Mouse (Mus musculus) forebrain, embryonic 15.5 days (tissue): Measurements from ENCODE around the gene Ubap1. TPM values are rescaled to one million over a fixed set of nuclear protein-coding genes. Genes with fewer than 3 reads are reported as not detected.

Experiments
- ATAC-seq: fragments of 200-750 bp; cut with Nextera tagmentation; replicated peaks from 2 replicates; pipeline ENCODE4 v1.8.0; 2017; ENCODE audit warnings: mild to moderate bottlenecking, moderate TSS enrichment, moderate library complexity
- H3K27ac ChIP-seq: fragments of 300-500 bp; sonication (generic); replicated peaks from 2 replicates; pipeline ENCODE4 v1.5.1; 2015; ENCODE audit warnings: mild to moderate bottlenecking, inconsistent platforms
- H3K27me3 ChIP-seq: fragments of 300-500 bp; sonication (generic); 2 replicates; pipeline ENCODE4 v1.6.1; 2015; ENCODE audit warnings: inconsistent platforms
- H3K36me3 ChIP-seq: fragments of 300-500 bp; sonication (generic); 2 replicates; pipeline ENCODE4 v1.6.1; 2015; ENCODE audit warnings: mild to moderate bottlenecking, inconsistent platforms
- H3K4me1 ChIP-seq: fragments of 300-500 bp; sonication (generic); 2 replicates; pipeline ENCODE4 v1.6.1; 2015; ENCODE audit warnings: inconsistent platforms
- H3K4me2 ChIP-seq: fragments of 300-500 bp; sonication (generic); replicated peaks from 2 replicates; pipeline ENCODE4 v1.6.1; 2015; ENCODE audit warnings: mild to moderate bottlenecking, inconsistent platforms
- H3K4me3 ChIP-seq: fragments of 300-500 bp; sonication (generic); 2 replicates; pipeline ENCODE4 v1.5.1; 2015; ENCODE audit warnings: mild to moderate bottlenecking, inconsistent platforms
- H3K9ac ChIP-seq: fragments of 300-500 bp; sonication (generic); replicated peaks from 2 replicates; pipeline ENCODE4 v1.6.1; 2015; ENCODE audit warnings: mild to moderate bottlenecking, inconsistent platforms
- H3K9me3 ChIP-seq: fragments of 300-500 bp; sonication (generic); 2 replicates; pipeline ENCODE4 v1.6.1; 2016; ENCODE audit warnings: inconsistent platforms
- WGBS: fragments of 180-500 bp; shearing (Covaris S2); methylation state at CpG from one replicate; pipeline ENCODE4 v1.1.7; 2015; ENCODE audit warnings: mixed read lengths; 5-methylcytosine and 5-hydroxymethylcytosine counted together
- polyA plus RNA-seq: library from polyadenylated mRNA; unstranded; fragments of >200 nt; fragmentation: Nextera tagmentation; extraction: Ambion mirVana; gene quantifications from 2 replicates; pipeline ENCODE4 v1.2.1, GENCODE M21; 2015

Ubap1 gene
- polyA plus RNA-seq, 1 experiment from 2014 or later, result 73.5 TPM

DNA sequence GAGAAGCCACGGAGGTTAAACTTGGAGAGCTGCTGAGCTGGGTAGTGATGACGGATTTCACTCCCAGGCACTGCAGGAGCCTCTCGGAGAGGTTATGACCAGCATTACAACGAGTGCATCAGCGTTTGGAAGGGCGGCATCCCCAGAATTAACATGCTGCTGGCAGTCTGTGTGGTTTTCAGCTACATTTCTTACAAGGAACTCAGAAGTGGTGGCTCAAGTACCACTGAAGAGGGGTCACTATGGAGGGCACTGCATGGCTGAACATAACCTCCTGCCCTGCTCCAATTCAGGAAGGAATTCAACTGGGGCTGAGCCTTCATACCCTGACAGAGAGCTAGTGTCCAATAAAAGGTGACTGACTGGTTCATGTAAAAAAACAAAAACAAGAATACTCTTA lies 49.6 kb downstream of the Ubap1 start:
- no peak overlapping the region for H3K4me2 ChIP-seq
- no peak for ATAC-seq
- H3K27ac ChIP-seq, result no peak overlapping the region
- no peaks in the 10 kb centered on the region for H3K4me1 ChIP-seq
- no peaks in the 10 kb centered on the region for H3K9me3 ChIP-seq
- no peaks in the 10 kb centered on the region for H3K27me3 ChIP-seq
- no peak overlapping the region for H3K9ac ChIP-seq
- peaks cover 32% of the 10 kb centered on the region; the same call in 1 of the 2 replicates for H3K36me3 ChIP-seq
- H3K4me3 ChIP-seq, result no peak overlapping the region
- WGBS, result 81% methylated on average over 6 of the region's 6 CpGs

DNA sequence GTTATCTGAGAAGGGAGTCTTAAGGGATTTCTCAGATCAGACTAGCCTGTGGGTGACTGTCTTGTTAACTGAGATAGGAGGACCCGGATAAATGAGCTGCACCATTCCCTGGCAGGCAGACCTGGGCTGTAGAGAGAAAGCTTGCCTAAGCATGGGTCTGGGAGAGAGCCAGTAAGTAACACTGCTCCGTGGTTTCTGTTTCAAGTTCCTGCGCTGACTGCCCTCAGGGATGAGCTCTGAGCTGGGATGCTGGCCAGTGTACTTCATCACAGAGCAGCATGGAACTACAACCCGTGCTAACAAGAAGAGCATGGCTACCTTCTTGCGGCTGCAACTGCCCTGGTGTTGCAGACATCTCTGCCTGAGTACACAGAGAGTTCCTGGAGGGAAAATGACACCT lies 51.1 kb downstream of the Ubap1 start:
- WGBS, result 81% methylated on average over 5 of the region's 5 CpGs
- no peaks in the 10 kb centered on the region for H3K4me1 ChIP-seq
- ATAC-seq, result no peak
- no peak overlapping the region for H3K27ac ChIP-seq
- H3K9me3 ChIP-seq, result no peaks in the 10 kb centered on the region
- H3K9ac ChIP-seq, result no peak overlapping the region
- H3K4me3 ChIP-seq, result no peak overlapping the region
- H3K27me3 ChIP-seq, result no peaks in the 10 kb centered on the region
- H3K36me3 ChIP-seq, result peaks cover 24% of the 10 kb centered on the region; the same call in 1 of the 2 replicates
- H3K4me2 ChIP-seq, result no peak overlapping the region

DNA sequence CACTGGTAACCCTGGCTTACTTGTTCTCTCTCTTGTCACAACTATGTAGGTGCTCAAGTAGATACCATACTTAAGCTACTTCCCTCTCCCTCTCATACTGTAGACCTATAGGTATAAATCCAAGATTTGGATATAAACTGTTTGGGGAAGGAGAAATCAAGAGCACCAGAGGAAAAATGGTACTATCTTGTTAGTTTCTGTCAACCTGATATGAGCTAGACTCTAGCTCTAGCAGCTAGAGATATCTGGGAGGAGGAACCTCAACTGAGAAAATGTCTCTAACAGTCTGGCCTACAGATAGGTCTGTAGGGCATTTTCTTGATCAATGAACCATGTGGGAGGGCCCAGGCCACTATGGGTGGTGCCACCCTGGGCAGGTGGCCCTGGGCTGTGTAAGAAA lies 52.4 kb downstream of the Ubap1 start:
- no peaks in the 10 kb centered on the region for H3K9me3 ChIP-seq
- no peak overlapping the region for H3K4me3 ChIP-seq
- no peak for ATAC-seq
- H3K27me3 ChIP-seq, result no peaks in the 10 kb centered on the region
- H3K4me2 ChIP-seq, result no peak overlapping the region
- no peak overlapping the region for H3K27ac ChIP-seq
- H3K9ac ChIP-seq, result no peak overlapping the region
- H3K4me1 ChIP-seq, result no peaks in the 10 kb centered on the region
- peaks cover 15% of the 10 kb centered on the region; the same call in 1 of the 2 replicates for H3K36me3 ChIP-seq

DNA sequence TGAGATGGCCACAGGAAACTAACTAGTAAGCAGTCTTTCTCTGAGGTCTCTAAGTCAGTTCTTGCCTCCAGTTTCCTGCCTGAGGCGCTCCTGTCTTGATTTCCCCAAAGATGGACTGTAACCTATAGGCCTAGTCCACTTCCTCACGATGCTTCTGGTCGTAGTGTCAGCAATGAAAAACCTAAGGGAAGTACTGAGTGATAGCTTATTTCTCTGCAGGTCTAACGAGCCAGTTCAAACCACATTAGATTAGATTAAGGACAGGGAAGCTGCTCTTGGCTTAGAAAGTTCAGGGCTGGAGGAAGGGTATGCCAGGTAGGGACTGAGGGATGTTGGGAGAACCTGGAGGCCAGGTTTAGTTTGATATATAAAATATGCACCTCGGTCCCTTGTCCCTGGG lies 52.8 kb downstream of the Ubap1 start:
- no peak for ATAC-seq
- H3K4me3 ChIP-seq, result no peak overlapping the region
- H3K4me2 ChIP-seq, result no peak overlapping the region
- H3K4me1 ChIP-seq, result no peaks in the 10 kb centered on the region
- no peaks in the 10 kb centered on the region for H3K27me3 ChIP-seq
- no peak overlapping the region for H3K9ac ChIP-seq
- H3K36me3 ChIP-seq, result peaks cover 15% of the 10 kb centered on the region; the same call in 1 of the 2 replicates
- WGBS, result 91% methylated on average over 5 of the region's 5 CpGs
- no peaks in the 10 kb centered on the region for H3K9me3 ChIP-seq
- H3K27ac ChIP-seq, result no peak overlapping the region

DNA sequence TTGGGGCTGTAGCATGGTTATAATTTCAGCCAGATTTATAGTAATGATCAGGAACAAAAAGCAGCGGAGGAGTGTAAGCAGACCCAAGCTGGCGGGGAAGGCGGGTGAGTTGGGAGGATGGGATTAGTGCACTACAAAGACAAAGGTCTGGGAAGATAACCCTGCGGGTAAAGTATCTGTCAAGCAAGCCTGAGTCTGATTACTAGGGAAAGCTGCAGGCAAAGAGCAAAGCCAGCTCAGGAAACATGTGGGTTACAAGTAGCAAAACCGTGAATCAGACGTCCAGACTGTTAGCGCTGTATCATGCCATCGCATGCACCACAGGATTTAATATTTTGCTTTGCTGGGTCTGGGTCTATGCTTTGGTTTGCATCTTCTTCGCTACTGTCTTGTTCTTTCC lies 57.8 kb downstream of the Ubap1 start:
- Histone ChIP-seq H3K9me3 (no peaks in the 10 kb centered on the region), H3K4me2 (no peak overlapping the region), H3K4me3 (no peak overlapping the region), H3K36me3 (no peaks in the 10 kb centered on the region), H3K27me3 (no peaks in the 10 kb centered on the region), H3K27ac (no peak overlapping the region), H3K9ac (no peak overlapping the region), H3K4me1 (no peaks in the 10 kb centered on the region)
- 86% methylated on average over 9 of the region's 9 CpGs for WGBS
- no peak for ATAC-seq

DNA sequence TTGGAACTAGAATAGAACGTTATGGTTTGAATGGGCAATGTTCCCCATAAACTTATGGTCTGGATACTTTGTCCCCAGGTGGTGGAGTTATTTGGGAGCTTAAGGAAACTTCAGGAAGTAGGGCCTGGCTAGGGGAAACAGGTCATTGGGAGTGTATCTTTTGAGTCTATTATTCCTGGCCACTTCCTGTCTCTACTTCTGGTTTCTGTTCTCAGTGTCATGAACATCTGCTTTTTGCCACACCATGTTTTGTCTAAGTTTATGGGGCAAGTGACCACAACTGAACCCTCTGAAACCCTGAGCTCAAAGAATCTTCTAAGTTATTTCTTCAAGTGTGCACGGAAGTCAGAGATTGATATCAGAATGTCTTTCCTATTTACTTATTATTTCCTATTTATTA lies 58.6 kb downstream of the Ubap1 start:
- WGBS, result 94% methylated on average over 2 of the region's 2 CpGs

DNA sequence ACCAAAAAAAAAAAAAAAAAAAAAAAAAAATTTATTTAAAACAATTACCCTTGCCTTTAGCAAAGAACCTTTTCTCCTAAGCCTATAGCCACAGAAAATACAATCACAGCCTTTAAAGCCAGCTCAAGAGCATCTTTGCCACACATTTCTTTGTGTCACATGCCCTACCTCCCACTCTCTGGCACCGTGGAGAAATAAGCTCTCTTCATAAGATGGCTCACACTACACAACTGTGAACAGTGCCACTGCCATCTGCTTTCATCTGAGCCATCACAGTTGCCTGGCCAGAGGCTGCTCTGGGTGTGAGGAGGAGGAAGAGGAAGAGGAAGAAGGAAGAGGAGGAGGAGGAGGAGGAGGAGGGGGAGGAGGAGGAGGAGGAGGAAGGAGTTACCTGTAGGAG lies 60.5 kb downstream of the Ubap1 start:
- Histone ChIP-seq H3K9me3 (no peaks in the 10 kb centered on the region), H3K4me3 (no peak overlapping the region)
- ATAC-seq, result no peak

More for the DNA sequence above, 58.6 kb downstream of the Ubap1 start:
- H3K27ac ChIP-seq, result no peak overlapping the region
- no peaks in the 10 kb centered on the region for H3K27me3 ChIP-seq
- H3K9me3 ChIP-seq, result no peaks in the 10 kb centered on the region
- no peaks in the 10 kb centered on the region for H3K4me1 ChIP-seq
- no peak for ATAC-seq
- no peak overlapping the region for H3K4me3 ChIP-seq
- no peak overlapping the region for H3K9ac ChIP-seq
- no peaks in the 10 kb centered on the region for H3K36me3 ChIP-seq
- H3K4me2 ChIP-seq, result no peak overlapping the region

DNA sequence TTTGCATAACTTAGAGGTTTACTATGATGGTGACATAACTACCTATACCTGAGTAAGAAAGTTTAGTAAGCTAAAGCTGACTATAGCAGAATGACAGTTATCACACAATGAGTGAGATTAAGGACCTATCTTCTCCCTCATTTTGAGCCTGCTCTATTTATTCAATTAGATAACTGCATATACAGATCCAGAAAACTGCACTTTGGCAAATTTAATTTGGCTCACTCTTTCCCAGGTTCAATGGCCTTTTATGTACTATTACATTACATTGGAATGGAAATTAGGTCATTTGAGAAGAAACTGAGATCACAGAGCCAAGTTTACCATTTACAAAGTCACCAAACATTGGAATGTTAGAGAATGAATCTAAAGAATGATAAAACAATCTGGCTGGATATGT lies 68.2 kb downstream of the Ubap1 start:
- Histone ChIP-seq H3K4me2 (no peak overlapping the region), H3K36me3 (no peaks in the 10 kb centered on the region), H3K4me1 (no peaks in the 10 kb centered on the region), H3K4me3 (no peak overlapping the region), H3K9ac (no peak overlapping the region), H3K27me3 (no peaks in the 10 kb centered on the region), H3K9me3 (no peaks in the 10 kb centered on the region), H3K27ac (no peak overlapping the region)
- ATAC-seq, result no peak

More for the DNA sequence above, 60.5 kb downstream of the Ubap1 start:
- H3K36me3 ChIP-seq, result no peaks in the 10 kb centered on the region
- no peaks in the 10 kb centered on the region for H3K27me3 ChIP-seq
- H3K9ac ChIP-seq, result no peak overlapping the region
- no peak overlapping the region for H3K27ac ChIP-seq
- H3K4me1 ChIP-seq, result no peaks in the 10 kb centered on the region
- 77% methylated on average over 1 of the region's 1 CpGs for WGBS
- H3K4me2 ChIP-seq, result no peak overlapping the region

DNA sequence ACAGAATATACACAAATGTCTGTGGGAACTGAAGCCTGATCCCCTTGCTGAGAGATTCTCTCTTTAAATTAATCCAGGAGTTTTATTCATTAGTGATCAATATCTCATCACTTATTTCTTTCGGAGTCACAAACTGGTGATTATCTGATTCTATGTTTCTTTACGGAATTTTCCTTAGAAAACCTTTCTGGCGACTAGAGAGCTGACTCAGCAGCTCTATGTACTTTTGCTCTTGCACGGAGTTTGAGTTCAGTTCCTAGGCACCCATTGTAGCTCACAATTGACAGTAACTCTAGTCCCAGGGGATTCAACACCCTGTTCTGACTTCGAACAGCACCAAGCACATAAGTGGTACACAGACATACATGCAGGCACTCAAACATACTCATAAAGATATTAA lies 90.1 kb downstream of the Ubap1 start:
- Histone ChIP-seq H3K4me2 (no peak overlapping the region), H3K27ac (no peak overlapping the region), H3K27me3 (no peaks in the 10 kb centered on the region), H3K36me3 (no peaks in the 10 kb centered on the region), H3K9ac (no peak overlapping the region), H3K4me3 (no peak overlapping the region), H3K4me1 (no peaks in the 10 kb centered on the region), H3K9me3 (no peaks in the 10 kb centered on the region)
- ATAC-seq, result no peak
- 90% methylated on average over 5 of the region's 5 CpGs for WGBS

Other genes starting within 250 kb of the Ubap1 start
- 35.3 and 36.2 TPM in 2 replicates for gene Nol6, start 224.5 kb upstream of the Ubap1 start, polyA plus RNA-seq
- 62.0 and 67.1 TPM in 2 replicates for gene Ube2r2, start 213.3 kb upstream of the Ubap1 start, polyA plus RNA-seq
- 54.9 and 58.9 TPM in 2 replicates for gene Ubap2, start 73.9 kb upstream of the Ubap1 start, polyA plus RNA-seq
- 84.8 and 91.4 TPM in 2 replicates for gene Dcaf12, start 34.1 kb upstream of the Ubap1 start, polyA plus RNA-seq
- gene Kif24, start 115.9 kb downstream of the Ubap1 start, polyA plus RNA-seq, result 5.1 and 5.5 TPM in 2 replicates
- gene Nudt2, start 116.2 kb downstream of the Ubap1 start, polyA plus RNA-seq, result 66.8 and 69.5 TPM in 2 replicates
- 2.8 and 3.1 TPM in 2 replicates for gene AI464131, start 154.1 kb downstream of the Ubap1 start, polyA plus RNA-seq
- gene 1110017D15Rik, start 168.3 kb downstream of the Ubap1 start, polyA plus RNA-seq, result 9.4 and 15.7 TPM in 2 replicates
- 14.3 and 14.7 TPM in 2 replicates for gene Fam219a, start 220.5 kb downstream of the Ubap1 start, polyA plus RNA-seq
- gene Dnaic1, start 220.8 kb downstream of the Ubap1 start, polyA plus RNA-seq, result 2.0 TPM in 2 replicates